Mouse (Mus musculus): ENCODE measurements around the gene Olfr259. TPM values are rescaled to one million over a fixed set of nuclear protein-coding genes. Genes with fewer than 3 reads are reported as not detected.

The Olfr259 gene
- polyA plus RNA-seq (2017; shearing (Covaris generic)), result not detected

DNA sequence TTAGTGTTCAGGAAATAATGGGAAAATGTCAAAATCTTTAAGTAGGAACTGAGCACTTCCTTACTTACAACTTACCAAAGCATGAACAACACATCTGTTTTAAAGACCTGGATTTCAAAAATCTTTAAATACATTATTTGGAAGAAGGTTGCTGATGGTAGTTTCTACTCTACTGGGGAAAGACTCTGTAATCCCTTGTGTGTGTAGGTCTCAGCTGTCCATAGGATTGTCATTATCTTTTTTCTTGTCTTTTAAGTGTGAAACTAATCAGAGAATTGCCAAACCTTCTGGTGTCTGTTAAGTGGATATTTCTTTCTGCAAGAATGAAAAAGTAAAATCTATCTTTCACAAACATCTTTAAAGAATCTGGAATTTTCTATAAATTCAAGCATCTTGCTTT lies at the start of gene Olfr259:
Olfr259 (minus strand) TSS at position 101 of the 400 bp plus-strand sequence.
- ATAC-seq, result no peak

DNA sequence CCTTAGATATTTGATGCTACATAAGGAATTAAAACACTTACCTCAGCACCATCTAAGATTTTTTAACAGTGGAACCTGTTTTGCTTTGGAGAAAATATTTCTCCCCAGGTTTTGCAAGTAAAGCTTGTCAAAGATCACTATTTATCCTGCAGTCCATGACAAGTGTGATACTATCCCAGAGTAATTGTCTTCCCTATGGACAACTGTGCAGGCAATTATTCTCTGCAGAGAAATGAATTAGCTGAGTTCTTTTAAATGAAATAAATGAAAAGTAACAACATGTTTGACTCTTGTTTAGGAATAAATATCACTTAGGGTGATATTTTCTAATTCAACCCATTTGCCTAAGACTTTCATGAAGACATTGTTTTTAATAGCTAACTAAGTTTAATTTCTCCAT lies 38.2 kb upstream of the Olfr259 start, which contains the start of gene Olfr1111:
Olfr1111 (minus strand) TSS at position 101 of the 400 bp plus-strand sequence.
- ATAC-seq, result no peak

DNA sequence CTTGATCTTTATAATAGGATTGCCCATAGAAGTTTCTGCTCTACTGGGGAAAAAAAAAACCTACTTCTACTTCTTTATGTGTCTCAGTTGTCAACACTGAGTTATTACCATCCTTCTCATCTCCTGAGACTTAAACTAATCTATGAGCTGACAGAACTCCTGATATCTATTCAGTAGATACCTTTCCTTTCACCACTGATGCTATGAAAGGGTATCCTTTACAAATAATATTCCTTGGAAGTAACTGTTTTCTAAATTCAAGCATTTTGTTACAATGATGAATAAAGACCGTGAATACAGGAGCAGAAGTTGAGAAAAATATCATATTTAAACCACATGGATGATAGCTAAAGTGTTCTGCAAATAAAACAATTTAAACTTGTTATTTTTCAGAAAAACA lies 25.8 kb upstream of the Olfr259 start, which contains the start of gene Olfr1110:
Olfr1110 (minus strand) TSS at position 101 of the 400 bp plus-strand sequence.
- ATAC-seq, result no peak

DNA sequence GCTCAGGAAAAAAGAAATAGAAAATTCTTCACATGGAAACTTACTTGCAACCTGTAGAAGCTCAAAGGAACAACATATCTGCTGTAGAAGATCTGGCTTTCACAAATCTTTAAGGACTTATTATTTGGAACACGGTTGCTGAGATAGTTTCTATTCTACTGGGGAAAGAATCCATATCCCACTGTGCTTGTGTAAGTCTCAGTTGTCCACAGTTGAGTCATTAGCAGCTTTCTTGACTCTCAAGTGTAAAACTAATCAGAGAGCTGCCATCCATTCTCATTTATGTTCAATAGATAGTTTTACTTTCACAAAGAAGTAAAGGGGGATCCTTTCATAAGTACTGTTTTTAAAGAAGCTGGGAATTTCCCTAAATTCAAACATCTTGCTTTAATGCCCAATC lies 18.5 kb downstream of the Olfr259 start, which contains the start of gene Olfr1109:
Olfr1109 (minus strand) TSS at position 101 of the 400 bp plus-strand sequence.
- no peak for ATAC-seq

DNA sequence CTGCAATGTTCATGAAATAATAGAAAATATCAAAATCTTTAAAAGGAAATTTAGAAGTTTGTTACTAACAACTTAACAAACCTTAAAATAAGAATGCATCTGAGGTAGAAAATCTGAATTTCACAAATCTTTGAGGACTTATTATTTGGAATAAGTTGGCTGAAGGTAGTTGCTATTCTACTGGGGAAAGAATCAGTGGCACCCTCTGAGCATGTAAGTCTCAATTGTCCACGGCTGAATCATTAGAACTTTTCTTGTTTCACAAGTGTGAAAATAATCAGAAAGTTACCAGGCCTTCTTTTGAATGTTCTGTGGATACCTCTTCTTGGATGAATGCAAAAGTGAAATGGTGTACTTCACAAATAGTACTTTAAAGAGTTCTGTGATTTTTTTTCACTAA lies 38.6 kb downstream of the Olfr259 start, which contains the start of gene Olfr1107:
Olfr1107 (minus strand) TSS at position 101 of the 400 bp plus-strand sequence.
- ATAC-seq, result no peak

Other genes with a start within 250 kb of the Olfr259 start
- gene Gm13723, start 239.8 kb downstream of the Olfr259 start, polyA plus RNA-seq (2017; shearing (Covaris generic)), result not detected
- gene Olfr1097, start 222.4 kb downstream of the Olfr259 start, polyA plus RNA-seq (2017; shearing (Covaris generic)), result not detected
- not detected for gene Olfr1098, start 190.0 kb downstream of the Olfr259 start, polyA plus RNA-seq (2017; shearing (Covaris generic))
- not detected for gene Olfr1099, start 153.9 kb downstream of the Olfr259 start, polyA plus RNA-seq (2017; shearing (Covaris generic))
- gene Olfr1100, start 134.6 kb downstream of the Olfr259 start, polyA plus RNA-seq (2017; shearing (Covaris generic)), result not detected
- gene Olfr1101, start 123.3 kb downstream of the Olfr259 start, polyA plus RNA-seq (2017; shearing (Covaris generic)), result not detected
- gene Olfr1102, start 116.2 kb downstream of the Olfr259 start, polyA plus RNA-seq (2017; shearing (Covaris generic)), result not detected
- not detected for gene Olfr1104, start 87.5 kb downstream of the Olfr259 start, polyA plus RNA-seq (2017; shearing (Covaris generic))
- not detected for gene Olfr1105, start 78.0 kb downstream of the Olfr259 start, polyA plus RNA-seq (2017; shearing (Covaris generic))
- not detected for gene Olfr1106, start 62.3 kb downstream of the Olfr259 start, polyA plus RNA-seq (2017; shearing (Covaris generic))
- not detected for gene Olfr1107, start 38.8 kb downstream of the Olfr259 start, polyA plus RNA-seq (2017; shearing (Covaris generic))
- under 1 TPM in 1 of 2 experiments, not detected in 1; 0.13 TPM for gene Olfr1109, start 18.6 kb downstream of the Olfr259 start, polyA plus RNA-seq (2017; shearing (Covaris generic))
- gene Olfr1110, start 25.7 kb upstream of the Olfr259 start, polyA plus RNA-seq (2017; shearing (Covaris generic)), result not detected
- gene Olfr1111, start 38.1 kb upstream of the Olfr259 start, polyA plus RNA-seq (2017; shearing (Covaris generic)), result not detected
- gene Olfr1112, start 73.2 kb upstream of the Olfr259 start, polyA plus RNA-seq (2017; shearing (Covaris generic)), result not detected
- gene Olfr1113, start 94.4 kb upstream of the Olfr259 start, polyA plus RNA-seq (2017; shearing (Covaris generic)), result not detected
- not detected for gene Olfr1115, start 133.4 kb upstream of the Olfr259 start, polyA plus RNA-seq (2017; shearing (Covaris generic))
- under 1 TPM in 1 of 2 experiments, not detected in 1; 0.13 TPM for gene Olfr1116, start 153.0 kb upstream of the Olfr259 start, polyA plus RNA-seq (2017; shearing (Covaris generic))
- gene Olfr1118, start 193.0 kb upstream of the Olfr259 start, polyA plus RNA-seq (2017; shearing (Covaris generic)), result not detected
- gene Olfr1120, start 240.2 kb upstream of the Olfr259 start, polyA plus RNA-seq (2017; shearing (Covaris generic)), result not detected

Data from CD4-positive, CD25-positive, alpha-beta regulatory T cell, adult 4 months (primary cell).